Mouse (Mus musculus): ENCODE measurements around the gene Ifngr1.
"Not testable (repeated sequence)": the region's sequence is repeated elsewhere in the genome, so short reads cannot be mapped to it uniquely, and the experiment has no call there.

- TF ChIP-seq CTCF (IDR thresholded peaks at IDR 0.05; ENCODE audit: low read depth): peak; percentile 47; the same call in 1 of the 2 replicates
- TF ChIP-seq EP300 (IDR thresholded peaks at IDR 0.05; ENCODE audit: low read depth): not testable (repeated sequence)
Measured at GRCm38 (mm10) chr10:19601502-19601901, 9.8 kb downstream of the Ifngr1 start.

Data from heart, postnatal 0 days (tissue).